Mouse (Mus musculus) retina, postnatal 1 day (tissue): Measurements from ENCODE around the gene Wnt2b.
A peak's percentile ranks its signal among the peaks of the same experiment; 100 is the strongest.

Source experiments
- DNase-seq: peaks from one replicate; pipeline ENCODE4 v3.0.0-alpha.2; 2012

The Wnt2b gene

DNA sequence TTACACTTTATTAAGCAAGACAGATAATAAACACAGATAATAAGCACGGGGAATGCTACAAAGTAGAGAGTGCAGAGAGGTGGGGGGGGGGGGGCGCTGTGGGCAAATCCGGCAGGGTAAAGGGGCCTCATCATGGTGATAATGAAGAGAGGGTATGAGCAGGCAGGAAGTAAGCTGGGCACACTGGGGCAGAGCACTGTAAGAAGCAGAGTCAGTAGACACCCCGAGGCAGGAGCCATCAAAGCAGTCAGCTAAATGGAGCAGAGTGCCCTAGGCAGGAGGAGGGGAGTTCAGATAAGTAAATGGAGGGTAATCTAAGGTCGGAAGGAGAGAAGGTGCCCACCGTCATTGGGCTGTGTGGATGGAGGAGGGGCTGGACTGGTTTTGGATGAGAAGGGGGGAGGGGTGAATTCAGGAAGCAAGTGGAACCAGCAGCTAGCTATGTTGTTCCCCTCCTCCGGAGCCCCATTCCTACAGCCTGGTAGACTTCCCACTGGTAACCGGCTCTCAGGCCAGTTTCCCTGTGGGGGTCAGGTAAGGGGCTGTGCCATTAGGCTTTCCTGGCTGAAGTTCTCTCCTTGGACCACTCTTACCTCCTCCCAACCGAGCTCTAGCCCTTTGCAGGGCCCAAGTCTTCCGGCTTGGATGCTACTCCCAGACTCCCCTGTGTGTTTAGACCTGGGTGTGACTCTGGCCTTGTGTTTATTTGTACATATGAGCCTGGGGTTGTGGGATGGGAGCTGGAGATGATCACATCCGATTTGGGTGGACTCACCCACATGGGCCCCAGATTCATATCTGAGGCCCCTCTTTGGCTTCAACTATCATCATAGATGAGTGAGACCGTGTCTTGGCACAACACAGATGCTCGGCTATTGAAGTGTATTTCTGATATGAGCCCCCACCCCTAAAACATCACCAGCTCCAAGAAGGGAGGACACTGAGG is 1.9 kb upstream of the Wnt2b start:
- peak; percentile 53 for DNase-seq

DNA sequence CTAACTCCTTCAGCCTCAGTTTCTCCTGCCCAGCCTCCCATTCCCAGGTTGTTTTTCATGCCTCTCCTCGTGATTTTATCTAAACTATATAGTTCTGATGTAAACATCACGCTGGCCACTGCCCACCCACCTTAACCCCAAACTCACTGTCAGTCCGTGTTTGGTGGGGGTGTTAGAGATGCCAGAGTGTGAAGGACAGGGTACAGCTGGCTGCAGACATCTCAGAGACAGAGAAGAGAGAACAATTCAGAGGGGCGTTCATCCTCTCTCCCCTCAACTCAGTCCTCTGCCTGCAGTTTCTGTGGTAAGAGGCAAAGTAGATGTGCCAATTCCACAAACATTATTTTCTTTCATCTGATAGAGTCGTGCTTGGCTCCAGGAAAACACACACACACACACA is 1.1 kb upstream of the Wnt2b start:
- peak; percentile 13 for DNase-seq

GRCm38 (mm10) chr3:104962141-104962611 is 455 bp upstream of the Wnt2b start:
- peak; percentile 61 for DNase-seq

DNA sequence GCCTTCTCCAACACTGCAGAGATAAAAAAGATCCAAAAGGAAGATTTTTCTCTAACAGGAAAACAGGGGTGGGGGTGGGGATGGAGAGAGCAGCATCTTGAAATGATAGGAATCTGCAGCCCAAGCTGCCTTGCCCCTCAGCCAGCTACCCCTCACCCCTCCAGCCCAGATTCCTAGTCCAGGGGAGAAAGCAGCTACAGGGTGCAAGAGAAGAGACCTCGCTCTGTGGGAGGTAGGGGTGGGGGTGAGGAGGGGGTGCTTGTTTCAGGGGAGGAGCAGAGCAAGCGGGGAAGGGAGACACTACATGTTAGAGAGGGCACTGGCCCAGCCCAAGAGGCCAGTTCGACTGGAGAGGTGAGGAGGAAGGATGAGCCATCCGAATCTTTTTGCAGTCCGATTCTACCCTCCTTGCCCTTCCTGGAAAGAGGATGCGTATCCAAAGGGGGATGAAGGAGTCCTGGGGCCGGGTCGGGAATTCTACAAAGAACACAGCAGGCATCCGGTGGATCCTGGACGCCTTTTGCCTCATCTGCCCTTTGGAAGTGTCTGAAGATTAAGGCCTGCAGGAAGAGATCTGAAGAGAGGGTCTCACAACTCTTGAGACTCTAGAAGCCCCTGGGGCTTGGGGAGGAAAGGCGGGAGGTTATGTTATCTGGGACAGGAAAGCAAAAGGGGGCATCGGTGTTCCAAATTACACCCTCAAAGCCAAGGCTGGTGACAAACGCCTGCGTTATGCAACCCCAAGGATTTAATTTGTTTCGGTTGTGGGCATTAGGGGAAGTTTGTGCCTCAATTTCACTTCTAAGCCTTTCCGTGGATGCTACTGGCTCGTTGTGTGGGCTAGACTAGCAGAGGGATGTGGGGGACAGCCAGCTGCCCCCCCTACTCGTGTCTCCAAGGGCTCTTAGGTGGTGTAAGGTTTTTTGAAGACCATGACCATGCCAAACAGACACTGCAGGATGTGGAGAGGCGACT is 1.4 kb downstream of the Wnt2b start:
- peak; percentile 10 for DNase-seq

- no peak for DNase-seq
Measured at GRCm38 (mm10) chr3:104956131-104956581, 5.6 kb downstream of the Wnt2b start.

DNA sequence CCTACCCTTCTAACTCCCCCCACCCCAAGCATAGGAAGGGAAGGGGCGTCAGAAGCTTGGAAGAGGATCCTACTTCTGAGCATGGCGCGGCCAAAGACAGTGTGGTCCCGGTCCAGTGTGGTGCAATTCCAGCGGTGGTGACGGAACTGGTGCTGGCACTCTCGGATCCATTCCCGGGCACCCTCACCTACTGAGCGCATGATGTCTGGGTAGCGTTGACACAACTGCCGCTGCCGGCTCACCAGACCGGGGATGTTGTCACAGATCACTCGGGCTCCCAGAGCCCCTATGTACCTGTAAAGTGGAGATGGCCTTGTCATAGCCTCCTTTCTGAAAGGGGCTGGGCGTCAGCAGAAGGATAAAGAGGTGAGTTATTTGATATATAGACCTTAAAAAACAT is 7.2 kb downstream of the Wnt2b start:
- no peak for DNase-seq

GRCm38 (mm10) chr3:104954137-104954536 is 7.6 kb downstream of the Wnt2b start:
- DNase-seq = no peak

- DNase-seq = no peak
Measured at GRCm38 (mm10) chr3:104952891-104953670, 8.6 kb downstream of the Wnt2b start.

DNA sequence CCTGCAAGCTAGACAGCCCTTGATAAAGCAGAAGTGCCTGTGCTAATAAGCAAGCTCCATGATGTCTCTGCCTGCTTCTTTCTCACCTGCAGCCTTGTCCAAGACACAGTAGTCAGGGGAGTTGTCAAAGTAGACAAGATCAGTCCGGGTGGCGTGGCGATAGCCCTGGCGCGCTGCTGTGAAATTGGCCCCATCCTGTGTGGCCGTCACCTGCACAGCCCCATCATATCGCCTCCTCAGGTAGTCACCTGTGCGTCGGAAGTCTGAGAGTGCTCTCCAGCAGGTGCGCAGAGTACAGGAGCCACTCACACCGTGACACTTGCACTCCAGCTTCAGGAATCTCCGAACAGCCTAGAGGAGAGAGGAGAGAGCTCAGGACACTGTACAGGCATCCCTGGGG is 10.8 kb downstream of the Wnt2b start:
- no peak for DNase-seq

DNA sequence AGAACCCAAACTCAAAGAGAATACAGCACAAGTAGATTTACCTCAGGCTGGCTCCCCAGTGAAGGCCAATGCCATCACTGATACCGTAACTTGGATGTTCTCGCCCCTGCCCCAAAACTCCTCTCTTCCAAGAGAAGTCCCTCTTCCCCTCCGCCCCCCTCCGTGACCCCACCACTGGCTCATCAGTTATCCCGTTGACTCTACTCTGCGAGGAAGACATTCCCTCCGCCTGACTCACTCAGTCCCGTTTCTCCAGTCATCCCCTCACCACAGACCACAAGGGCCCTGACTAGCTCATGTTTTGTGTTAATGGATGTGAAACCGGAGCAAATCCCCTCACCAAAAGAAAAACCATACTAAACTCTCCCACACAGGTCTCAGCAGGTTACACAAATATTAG is 16.8 kb downstream of the Wnt2b start:
- no peak for DNase-seq

GRCm38 (mm10) chr3:104943333-104943732 is 18.4 kb downstream of the Wnt2b start:
- DNase-seq = no peak

GRCm38 (mm10) chr3:104942682-104943081 is 19.0 kb downstream of the Wnt2b start:
- no peak for DNase-seq

DNA sequence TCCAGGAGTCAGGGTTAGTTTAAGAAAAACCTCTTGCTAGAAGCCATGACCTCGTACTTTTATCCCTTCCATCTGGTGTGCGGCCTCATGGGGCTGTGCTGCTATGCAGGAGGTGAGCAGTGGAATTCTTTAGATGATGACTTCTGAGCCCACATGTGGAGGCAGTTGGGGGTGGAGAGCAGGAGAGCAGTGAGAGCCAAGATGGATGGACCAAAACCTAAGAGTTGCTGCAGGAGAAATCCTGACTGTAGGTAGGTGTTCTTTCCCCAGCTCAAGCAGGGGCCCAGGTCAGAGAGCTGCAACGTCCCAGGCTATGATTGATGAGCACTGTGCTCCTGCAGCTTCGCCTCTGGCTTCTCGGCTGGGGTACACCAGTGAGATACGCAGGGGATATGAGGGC is 21.0 kb downstream of the Wnt2b start:
- DNase-seq = no peak

GRCm38 (mm10) chr3:104938327-104938726 is 23.4 kb downstream of the Wnt2b start:
- no peak for DNase-seq

DNA sequence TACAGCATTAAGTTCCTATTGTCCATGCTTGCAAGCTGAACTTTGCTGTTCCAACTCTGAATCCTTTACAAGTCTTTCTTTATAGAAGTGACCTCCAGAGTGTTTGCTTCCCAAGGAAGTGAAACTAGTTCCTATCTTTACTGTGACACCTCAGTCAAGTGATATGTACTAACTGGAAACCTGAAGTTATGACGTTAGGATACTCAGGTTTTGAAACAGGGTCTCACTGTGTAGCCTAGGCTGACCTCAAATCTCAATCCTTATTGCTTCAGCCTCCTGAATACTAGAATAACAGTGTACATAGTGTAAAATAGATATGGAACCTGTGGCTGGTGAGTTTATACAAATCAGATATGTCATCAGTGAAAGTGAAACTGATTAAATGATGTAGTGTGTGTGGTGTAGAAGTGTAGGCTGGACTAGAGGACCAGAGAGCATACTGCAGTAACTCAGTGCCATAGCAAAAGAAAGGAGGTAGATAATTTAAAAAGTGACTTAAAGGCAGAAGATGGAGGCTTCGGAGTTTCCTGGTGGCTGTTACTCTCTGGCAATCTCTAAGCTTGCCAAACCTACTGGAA is 23.9 kb downstream of the Wnt2b start:
- DNase-seq = no peak

DNA sequence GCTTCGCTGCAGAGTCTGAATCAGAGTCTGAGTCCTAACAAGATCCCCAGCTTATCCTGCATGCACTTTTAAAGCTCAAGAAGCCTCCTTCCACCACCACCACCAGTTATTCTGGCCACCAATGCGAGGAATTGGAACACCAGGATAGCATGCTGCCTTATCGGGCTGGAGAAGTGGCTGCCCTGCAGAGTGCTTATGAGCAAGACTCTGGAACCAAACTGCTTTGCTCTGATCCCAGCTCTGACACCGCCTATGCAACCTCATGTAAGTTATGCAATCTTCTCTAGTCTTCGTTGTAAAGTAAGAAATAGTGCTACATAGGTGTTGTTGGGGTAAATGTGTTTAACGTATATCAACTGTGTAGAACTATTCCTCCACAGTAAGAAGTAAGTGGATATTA is 32.3 kb downstream of the Wnt2b start:
- no peak for DNase-seq

GRCm38 (mm10) chr3:104914986-104915385 is 46.7 kb downstream of the Wnt2b start:
- peak; percentile 30 for DNase-seq

DNA sequence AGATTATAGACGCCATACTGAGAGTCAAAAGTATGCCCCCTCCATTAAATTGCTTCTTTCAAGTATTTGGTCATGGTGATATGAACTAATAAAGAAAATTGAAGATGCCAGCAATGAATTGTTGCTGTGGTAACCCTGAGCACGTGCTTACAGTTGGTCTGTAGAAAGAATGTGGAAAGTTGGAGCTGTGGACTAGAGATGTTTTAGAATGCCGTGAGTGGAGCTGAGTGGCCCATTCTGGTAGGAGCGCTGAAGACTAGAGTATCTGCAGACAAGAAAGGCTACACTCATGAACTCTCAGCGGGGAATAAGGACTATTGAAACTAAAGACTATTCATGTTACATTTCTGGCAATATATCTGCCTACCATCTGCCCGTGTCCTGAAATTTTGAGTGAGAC is 52.5 kb downstream of the Wnt2b start:
- DNase-seq = no peak

- no peak for DNase-seq
Measured at GRCm38 (mm10) chr3:104906007-104906406, 55.7 kb downstream of the Wnt2b start.

- no peak for DNase-seq
Measured at GRCm38 (mm10) chr3:104905389-104905788, 56.3 kb downstream of the Wnt2b start.

DNA sequence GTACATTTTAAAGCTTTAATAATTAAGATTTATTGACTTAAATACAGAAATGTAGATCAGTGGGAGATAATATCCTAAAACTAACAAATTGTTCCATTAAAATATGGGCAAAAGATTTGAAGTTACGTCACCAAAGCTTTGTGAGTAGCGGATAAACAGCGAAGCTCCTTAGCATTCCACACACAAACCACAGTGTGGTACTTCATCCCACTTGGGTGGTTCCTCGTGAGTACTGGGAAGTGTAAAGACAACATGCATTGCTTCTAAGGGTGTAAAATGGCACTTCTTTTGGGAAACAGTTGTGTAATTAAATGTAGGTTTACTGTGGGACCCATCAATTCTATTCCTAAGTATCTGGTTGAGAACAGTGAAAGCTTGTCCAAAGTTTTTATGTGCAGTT is 60.6 kb downstream of the Wnt2b start:
- no peak for DNase-seq

DNA sequence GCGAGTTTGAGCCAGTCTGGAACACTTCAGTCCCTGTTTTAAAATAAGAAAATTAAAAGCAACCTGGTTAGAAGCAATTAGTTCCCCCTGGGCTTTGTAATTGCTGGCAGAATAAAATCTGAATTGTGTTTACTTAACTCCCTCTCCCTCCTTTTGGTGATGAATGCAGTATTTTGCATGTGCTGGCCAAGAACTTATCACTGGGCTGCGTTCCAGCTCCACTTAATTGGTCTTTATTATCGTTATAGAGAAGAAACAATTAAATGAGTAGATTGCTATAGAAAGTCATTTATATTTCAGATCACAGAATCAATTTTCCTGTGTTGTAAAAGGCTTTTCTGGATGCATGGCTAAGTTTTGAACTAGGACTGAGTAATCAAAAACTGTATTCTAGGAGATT is 65.6 kb downstream of the Wnt2b start:
- no peak for DNase-seq
